Mouse (Mus musculus): ENCODE data around the gene Lrsam1. TPM values are rescaled to one million over a fixed set of nuclear protein-coding genes. Genes with fewer than 3 reads are reported as not detected.

Lrsam1 gene
- total and polyA plus RNA-seq, 3 experiments: 5.0 to 9.5 (median 5.4) TPM

DNA sequence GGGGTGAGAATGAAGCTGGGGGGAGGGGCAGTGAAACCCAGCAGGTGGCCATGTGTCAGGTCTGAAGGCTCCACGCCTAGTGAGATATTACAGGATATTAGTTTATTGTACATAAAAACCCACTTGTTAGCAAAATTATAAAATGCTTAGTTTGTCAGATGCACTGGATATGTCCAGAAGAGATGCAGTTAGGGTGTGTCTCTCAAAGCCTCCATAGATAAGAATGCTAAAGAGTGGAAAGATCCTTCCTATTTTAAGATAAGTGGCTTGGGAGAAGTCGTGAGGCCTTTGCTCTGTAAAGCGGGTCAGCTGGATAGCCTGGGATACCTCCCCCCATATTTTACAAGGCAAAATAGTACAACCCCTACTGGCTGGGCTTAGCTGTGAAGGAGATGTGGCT, 17.3 kb upstream of the Lrsam1 start:
- peaks cover 9 to 11% of the 10 kb centered on the region in 2 experiments for H3K4me1 ChIP-seq (ENCODE audit: control insufficient read depth in 1 of 2, insufficient read depth in 2 of 2)
- dilution Hi-C loops (cut with MboI; ENCODE audit: extremely low pct_ligation_motif_present, extremely low pct_unique_long_range_greater_than_20kb, low sequenced_read_pairs) (no loop called here), in situ Hi-C loops (cut with MboI; ENCODE audit: low pct_ligation_motif_present, low pct_unique_long_range_greater_than_20kb, low sequenced_read_pairs) (loop anchor here (25.0 kb wide), 1 partner anchor 384 kb away; the partner anchor contains the start of gene Ralgps1)
- no peak for DNase-seq (ENCODE audit: extremely low read depth)
- H3K9ac ChIP-seq (ENCODE audit: insufficient read depth, low read depth): no peak overlapping the region
- H3K4me3 ChIP-seq (replicated peaks in 1 of 3; ENCODE audit: low read depth in 2 of 3, low read length in 2 of 3, poor library complexity in 1 of 3): no peak overlapping the region
- no peak for TF ChIP-seq ELF1 (IDR thresholded peaks at IDR 0.05; ENCODE audit: low read depth, low read length)
- no peak for TF ChIP-seq CHD1 (IDR thresholded peaks at IDR 0.05; ENCODE audit: low read depth, low read length)
- no peak for TF ChIP-seq KAT2A (IDR thresholded peaks at IDR 0.05; ENCODE audit: insufficient replicate concordance, low read length)
- no peak for TF ChIP-seq MEF2A (IDR thresholded peaks at IDR 0.05; ENCODE audit: borderline replicate concordance, low read depth, low read length)
- TF ChIP-seq MXI1 (IDR thresholded peaks at IDR 0.05; ENCODE audit: low read depth, low read length): no peak
- no peak for TF ChIP-seq TBP (conservative IDR thresholded peaks at IDR 0.05; ENCODE audit: low read depth, low read length)
- TF ChIP-seq GABPA (IDR thresholded peaks at IDR 0.05; ENCODE audit: insufficient replicate concordance, low read depth, low read length): no peak
- H3K4me2 ChIP-seq (ENCODE audit: insufficient read depth, low read depth, poor library complexity, severe bottlenecking): no peak overlapping the region
- H3K9me3 ChIP-seq (replicated peaks; ENCODE audit: low read length): no peaks in the 10 kb centered on the region
- no peak overlapping the region for H3K27ac ChIP-seq (ENCODE audit: insufficient read depth, low read depth)
- peaks cover 44% of the 10 kb centered on the region for H3K27me3 ChIP-seq (replicated peaks)
- peaks cover 0 to 10% of the 10 kb centered on the region in 2 experiments for H3K36me3 ChIP-seq (replicated peaks in 1 of 2; ENCODE audit: control insufficient read depth in 1 of 2, insufficient read depth in 1 of 2, low read length in 1 of 2)
- H3K79me2 ChIP-seq (replicated peaks; ENCODE audit: control insufficient read depth, extremely low read depth, insufficient read depth, poor library complexity, severe bottlenecking): no peaks in the 10 kb centered on the region

DNA sequence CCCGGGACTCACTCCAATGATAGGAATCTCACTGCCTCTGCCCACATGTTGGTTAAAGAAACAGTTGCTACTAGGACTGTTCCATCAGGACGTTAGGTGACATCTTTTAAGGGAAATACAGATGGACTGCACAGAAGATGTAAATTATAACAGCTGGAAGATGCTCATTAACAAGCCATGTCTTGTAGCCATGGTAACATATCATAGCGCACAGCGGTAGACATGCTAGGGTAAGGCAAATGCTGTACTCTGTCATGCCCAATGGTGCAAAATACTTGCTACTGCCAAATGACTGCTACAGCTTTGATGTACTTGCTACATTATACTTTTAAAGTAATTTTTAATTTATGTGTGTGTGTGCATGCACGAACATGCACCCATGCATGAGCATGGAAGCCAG, 15.7 kb upstream of the Lrsam1 start:
- Histone ChIP-seq H3K36me3 (replicated peaks in 1 of 2; ENCODE audit: control insufficient read depth in 1 of 2, insufficient read depth in 1 of 2, low read length in 1 of 2) (peaks cover 0 to 12% of the 10 kb centered on the region in 2 experiments), H3K9me3 (replicated peaks; ENCODE audit: low read length) (no peaks in the 10 kb centered on the region), H3K27ac (ENCODE audit: insufficient read depth, low read depth) (no peak overlapping the region), H3K4me2 (ENCODE audit: insufficient read depth, low read depth, poor library complexity, severe bottlenecking) (no peak overlapping the region), H3K4me1 (ENCODE audit: control insufficient read depth in 1 of 2, insufficient read depth in 2 of 2) (peaks cover 8 to 9% of the 10 kb centered on the region in 2 experiments), H3K4me3 (replicated peaks in 1 of 3; ENCODE audit: low read depth in 2 of 3, low read length in 2 of 3, poor library complexity in 1 of 3) (no peak overlapping the region), H3K9ac (ENCODE audit: insufficient read depth, low read depth) (no peak overlapping the region), H3K27me3 (replicated peaks) (peaks cover 32% of the 10 kb centered on the region), H3K79me2 (replicated peaks; ENCODE audit: control insufficient read depth, extremely low read depth, insufficient read depth, poor library complexity, severe bottlenecking) (no peaks in the 10 kb centered on the region)
- dilution Hi-C loops (cut with MboI; ENCODE audit: extremely low pct_ligation_motif_present, extremely low pct_unique_long_range_greater_than_20kb, low sequenced_read_pairs): no loop called here
- in situ Hi-C loops (cut with MboI; ENCODE audit: low pct_ligation_motif_present, low pct_unique_long_range_greater_than_20kb, low sequenced_read_pairs): loop anchor here (25.0 kb wide), 1 partner anchor 385 kb away; the partner anchor contains the start of gene Ralgps1
- DNase-seq (ENCODE audit: extremely low read depth): no peak
- TF ChIP-seq MXI1 (IDR thresholded peaks at IDR 0.05; ENCODE audit: low read depth, low read length): no peak
- TF ChIP-seq BHLHE40 (IDR thresholded peaks at IDR 0.05; ENCODE audit: low read depth, low read length): no peak
- no peak for TF ChIP-seq MAX (IDR thresholded peaks at IDR 0.05; ENCODE audit: low read length)
- TF ChIP-seq JUND (conservative IDR thresholded peaks at IDR 0.05; ENCODE audit: low read depth, low read length): no peak
- TF ChIP-seq HCFC1 (IDR thresholded peaks at IDR 0.05; ENCODE audit: low read depth, low read length): no peak
- no peak for TF ChIP-seq CHD2 (IDR thresholded peaks at IDR 0.05; ENCODE audit: low read length)
- no peak for TF ChIP-seq KAT2A (IDR thresholded peaks at IDR 0.05; ENCODE audit: insufficient replicate concordance, low read length)
- no peak for TF ChIP-seq TBP (conservative IDR thresholded peaks at IDR 0.05; ENCODE audit: low read depth, low read length)
- TF ChIP-seq MEF2A (IDR thresholded peaks at IDR 0.05; ENCODE audit: borderline replicate concordance, low read depth, low read length): no peak
- no peak for TF ChIP-seq ETS1 (conservative IDR thresholded peaks at IDR 0.05; ENCODE audit: low read depth, low read length)
- TF ChIP-seq RAD21 (IDR thresholded peaks at IDR 0.05; ENCODE audit: low read depth, low read length): no peak
